Mouse (Mus musculus) left cerebral cortex, adult 2 months (tissue): ENCODE results near the gene Agbl2. TPM values are rescaled to one million over a fixed set of nuclear protein-coding genes. Genes with fewer than 3 reads are reported as not detected.

Experiments used
- DNase-seq, 2 experiments: peaks; one replicate each; pipeline ENCODE4 v3.0.0; 2021 to 2022; ENCODE audit warnings: low spot score in 2 of 2, mixed read lengths in 1 of 2; ENCODE audit errors: extremely low spot score in 1 of 2
- H3K27ac ChIP-seq: fragments of 200-600 bp; 2 replicates; pipeline ENCODE4 v1.8.1; 2022
- H3K4me3 ChIP-seq: fragments of 200-600 bp; 2 replicates; pipeline ENCODE4 v1.8.1; 2022
- CTCF ChIP-seq: fragments of 200-600 bp; IDR thresholded peaks from 2 replicates; pipeline ENCODE4 v1.8.1; 2022; ENCODE audit warnings: antibody characterized with exemption, mild to moderate bottlenecking, moderate library complexity
- intact Hi-C: fragments of 180-260 bp; cut with DNase I; formaldehyde crosslinking; loops from one replicate; pipeline ENCODE4 v1.15.1; 2025
- total RNA-seq, 2 experiments: library from RNA; stranded (reverse); gene quantifications; 2 replicates each; pipeline ENCODE4 v1.2.3; 2021

Gene Agbl2
- total RNA-seq, 2 experiments from 2014 or later, result 0.38 to 0.72 TPM

DNA sequence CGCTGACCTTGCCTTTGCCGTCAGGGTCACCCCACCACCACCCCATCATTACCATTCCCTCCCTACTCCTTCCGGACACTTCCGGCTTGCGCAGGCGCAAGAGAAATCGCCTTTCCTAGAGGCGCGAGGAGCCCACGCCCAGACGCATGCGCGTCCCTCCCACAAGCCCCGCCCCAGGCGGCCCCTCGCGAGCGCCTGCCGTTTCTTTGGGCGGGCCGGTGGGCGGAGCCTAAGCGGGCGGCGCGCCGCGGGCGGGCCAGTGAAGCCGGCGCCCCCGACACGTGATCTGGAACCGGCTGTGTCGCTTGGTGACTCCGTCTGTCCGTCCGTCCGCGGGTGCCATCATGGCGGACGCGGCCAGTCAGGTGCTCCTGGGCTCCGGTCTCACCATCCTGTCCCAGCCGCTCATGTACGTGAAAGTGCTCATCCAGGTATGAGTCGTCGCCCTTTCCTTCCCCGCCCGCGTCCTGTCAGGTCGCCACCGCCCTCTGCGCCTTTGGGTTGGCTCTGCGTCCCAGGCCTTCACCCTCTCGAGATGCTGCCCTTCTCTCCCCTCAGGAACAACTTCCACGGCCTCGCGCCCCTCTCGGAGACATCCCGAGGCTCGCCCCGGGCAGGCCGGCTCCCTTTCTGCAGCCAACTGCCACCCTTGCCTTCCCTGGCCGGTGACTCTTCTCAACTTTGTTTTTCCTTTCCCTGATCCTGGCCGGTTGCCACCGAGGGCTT, 64.6 kb downstream of the Agbl2 start, which contains the start of gene Mtch2:
Mtch2 (plus strand) TSS at position 201 of the 726 bp plus-strand sequence.
- peak; percentile 98 to 99 for DNase-seq
- H3K4me3 ChIP-seq, result peak within 1 kb of the TSS; percentile 87
- intact Hi-C loops, result loop anchor here (1.0 kb wide), 1 partner anchor 70 kb away; no protein-coding TSS in a partner anchor
- peak within 1 kb of the TSS; percentile 98 for H3K27ac ChIP-seq
- TF ChIP-seq CTCF, result no peak

DNA sequence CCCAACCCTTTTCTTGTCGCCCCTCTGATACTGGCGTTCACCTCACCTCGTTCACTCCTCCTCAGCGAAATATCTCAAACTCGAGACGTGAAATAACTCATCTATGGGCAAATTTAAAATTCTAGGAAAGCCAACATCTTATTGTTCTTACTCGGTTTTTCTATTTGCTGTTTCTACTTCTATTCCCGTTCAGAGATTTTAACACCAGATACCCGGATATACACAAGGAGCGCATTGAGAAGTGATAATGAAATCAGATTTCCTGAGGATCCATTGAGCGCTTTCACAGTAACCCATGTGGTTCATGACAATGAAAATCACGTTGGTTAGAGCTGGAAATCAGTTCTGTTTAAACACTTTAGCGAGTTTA, 65.1 kb downstream of the Agbl2 start:
- intact Hi-C loops, result no loop called here
- DNase-seq, result no peak
- peak overlapping the region; percentile 87 for H3K4me3 ChIP-seq
- no peak for TF ChIP-seq CTCF
- peak overlapping the region; percentile 98 for H3K27ac ChIP-seq

DNA sequence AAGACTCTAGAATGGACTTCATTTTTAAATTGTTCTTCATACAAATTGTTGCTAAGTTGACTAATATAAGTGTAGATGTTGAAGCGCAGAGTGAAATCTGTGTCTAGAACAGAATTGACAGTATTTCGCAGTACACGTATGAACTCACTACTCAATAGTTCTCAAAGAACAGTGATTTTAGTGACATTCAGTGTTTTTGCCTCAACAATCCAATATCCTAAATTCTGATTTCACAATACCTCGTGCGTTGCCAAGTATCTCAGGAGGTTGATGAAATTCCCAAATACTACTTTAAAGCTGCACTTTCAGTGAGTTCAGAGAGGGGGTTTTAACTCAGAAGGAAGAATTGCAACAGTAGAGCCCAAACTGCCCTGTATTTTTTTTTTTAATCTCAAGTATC, 65.8 kb downstream of the Agbl2 start:
- DNase-seq, result no peak
- H3K27ac ChIP-seq, result no peak overlapping the region
- TF ChIP-seq CTCF, result no peak; the same call in 1 of the 2 replicates
- peak overlapping the region; percentile 87 for H3K4me3 ChIP-seq
- intact Hi-C loops, result no loop called here

DNA sequence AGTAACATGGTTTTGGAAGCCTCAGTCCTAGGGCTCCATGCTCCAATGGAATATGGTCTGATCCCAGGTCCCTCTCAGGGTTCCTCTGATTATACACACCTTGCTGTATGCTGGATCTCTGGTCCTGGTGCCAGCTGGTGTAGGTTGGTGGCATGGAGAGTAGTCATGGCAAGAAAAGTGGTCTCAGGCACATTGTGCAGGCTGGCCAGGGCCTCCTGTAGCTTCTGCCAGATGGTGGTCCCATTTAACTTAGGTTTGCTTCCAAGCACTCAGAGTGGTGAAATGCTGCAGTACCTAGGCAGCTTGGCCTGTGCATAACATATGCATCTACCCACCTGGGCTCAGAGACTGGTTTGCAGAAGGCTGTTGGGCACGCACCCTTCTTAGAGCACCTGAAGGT, 67.9 kb downstream of the Agbl2 start:
- TF ChIP-seq CTCF, result no peak
- no peak for DNase-seq
- no peak overlapping the region for H3K4me3 ChIP-seq
- intact Hi-C loops, result no loop called here
- H3K27ac ChIP-seq, result no peak overlapping the region

DNA sequence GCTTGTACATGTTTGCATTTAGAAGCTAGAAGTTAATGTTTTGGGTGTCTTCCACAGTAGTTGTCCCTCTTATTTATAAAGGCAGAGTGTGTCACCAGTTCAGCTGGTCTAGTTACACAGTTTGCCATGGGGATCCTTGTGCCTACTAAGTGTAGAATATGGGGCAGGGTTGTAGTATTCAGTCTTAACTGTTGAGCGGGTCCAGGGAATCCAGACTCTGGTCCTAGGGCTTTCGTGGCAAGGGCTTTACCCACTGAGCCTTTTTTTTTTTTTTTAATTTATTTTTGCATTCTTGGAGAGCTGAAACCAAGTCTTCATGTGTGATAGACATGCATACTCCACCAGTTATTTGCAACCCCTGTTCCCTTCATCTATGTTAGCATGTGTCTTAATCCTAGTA, 79.0 kb downstream of the Agbl2 start:
- intact Hi-C loops, result no loop called here

GRCm38 (mm10) chr2:90864184-90864583, 81.7 kb downstream of the Agbl2 start:
- TF ChIP-seq CTCF, result no peak
- H3K4me3 ChIP-seq, result no peak overlapping the region
- intact Hi-C loops, result no loop called here

More for the DNA sequence above, 79.0 kb downstream of the Agbl2 start:
- Histone ChIP-seq H3K4me3 (no peak overlapping the region), H3K27ac (no peak overlapping the region)
- TF ChIP-seq CTCF, result no peak
- no peak for DNase-seq

DNA sequence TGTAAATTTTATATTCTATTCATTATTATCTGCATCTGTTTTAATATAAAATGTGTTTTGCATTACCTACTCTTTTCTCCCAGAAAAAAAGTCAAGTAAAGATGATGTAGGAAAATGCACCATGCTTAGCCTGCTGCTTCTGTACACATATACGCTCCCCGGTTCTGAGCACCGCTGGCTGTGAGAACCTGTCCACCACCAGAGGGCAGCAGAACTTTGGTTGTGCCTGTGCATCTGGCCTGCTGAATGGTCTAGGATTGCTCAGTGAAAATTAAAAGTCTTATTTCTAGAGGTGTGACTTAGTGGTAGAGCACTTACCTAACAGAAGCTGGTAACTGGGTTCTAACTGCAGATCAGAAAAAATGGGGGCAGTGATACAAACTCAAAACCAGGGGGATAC, 84.0 kb downstream of the Agbl2 start:
- H3K4me3 ChIP-seq, result no peak overlapping the region
- TF ChIP-seq CTCF, result peak; percentile 97
- intact Hi-C loops, result loop anchor here (2.0 kb wide), 2 partner anchors 34 to 234 kb away; no protein-coding TSS in a partner anchor
- DNase-seq, result peak; percentile 84 to 92
- H3K27ac ChIP-seq, result peak overlapping the region; percentile 80

More at GRCm38 (mm10) chr2:90864184-90864583, 81.7 kb downstream of the Agbl2 start:
- DNase-seq, result no peak
- no peak overlapping the region for H3K27ac ChIP-seq

GRCm38 (mm10) chr2:90870136-90870601, 87.6 kb downstream of the Agbl2 start:
- intact Hi-C loops, result loop anchor here (2.0 to 5.0 kb wide), 2 partner anchors 17 to 97 kb away; no protein-coding TSS in a partner anchor
- DNase-seq, result peak; percentile 57 to 61
- no peak overlapping the region for H3K4me3 ChIP-seq
- TF ChIP-seq CTCF, result no peak
- peak overlapping the region; percentile 96 for H3K27ac ChIP-seq

- Histone ChIP-seq H3K27ac (peak overlapping the region; percentile 96), H3K4me3 (no peak overlapping the region)
- DNase-seq, result no peak
- intact Hi-C loops, result loop anchor here (2.0 to 5.0 kb wide), 2 partner anchors 15 to 96 kb away; no protein-coding TSS in a partner anchor
- no peak; the same call in 1 of the 2 replicates for TF ChIP-seq CTCF
Measured at GRCm38 (mm10) chr2:90871180-90871961, 88.8 kb downstream of the Agbl2 start.

DNA sequence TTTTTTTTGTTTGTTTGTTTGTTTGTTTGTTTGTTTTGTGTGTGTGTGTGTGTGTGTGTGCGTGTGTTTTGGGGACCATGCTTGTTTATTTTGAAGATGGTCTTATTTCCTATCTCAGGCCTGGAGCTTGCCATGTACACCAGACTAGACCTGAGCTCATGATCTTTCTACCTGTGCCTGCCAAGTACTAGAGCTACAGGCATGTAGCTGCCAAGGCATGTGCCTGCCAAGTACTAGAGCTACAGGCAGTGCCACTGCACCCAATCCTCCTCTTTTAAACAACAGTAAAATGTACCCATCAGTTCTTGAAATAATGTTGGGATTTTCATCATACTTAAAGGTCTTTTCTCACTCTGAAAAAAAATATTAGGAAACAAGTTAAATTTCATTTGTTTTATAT, 91.5 kb downstream of the Agbl2 start:
- Histone ChIP-seq H3K27ac (no peak overlapping the region; the same call in 1 of the 2 replicates), H3K4me3 (no peak overlapping the region)
- no peak for DNase-seq
- TF ChIP-seq CTCF, result no peak
- intact Hi-C loops, result loop anchor here (5.0 kb wide), 1 partner anchor 93 kb away; no protein-coding TSS in a partner anchor

GRCm38 (mm10) chr2:90875239-90875638, 92.7 kb downstream of the Agbl2 start:
- no peak for DNase-seq
- Histone ChIP-seq H3K27ac (peak overlapping the region; percentile 28; the same call in 1 of the 2 replicates), H3K4me3 (no peak overlapping the region)
- TF ChIP-seq CTCF, result no peak
- intact Hi-C loops, result no loop called here
